Mouse (Mus musculus) cerebellum, adult 2 months (tissue): ENCODE measurements around the gene Slpi. TPM values are rescaled to one million over a fixed set of nuclear protein-coding genes. Genes with fewer than 3 reads are reported as not detected.

Source experiments
- DNase-seq, 2 experiments: peaks; one replicate each; pipeline ENCODE4 v3.0.0; 2021
- H3K27ac ChIP-seq: fragments of 200-500 bp; 2 replicates; pipeline ENCODE4 v1.5.1; 2012; ENCODE audit warnings: low read length, control low read depth, inconsistent platforms; ENCODE audit not compliant: insufficient read depth
- H3K27me3 ChIP-seq: fragments of 200-500 bp; 2 replicates; pipeline ENCODE4 v1.6.1; 2012; ENCODE audit warnings: inconsistent platforms, mild to moderate bottlenecking, low read length, moderate library complexity; ENCODE audit not compliant: control insufficient read depth, insufficient read depth
- H3K4me1 ChIP-seq: fragments of 200-500 bp; 2 replicates; pipeline ENCODE4 v1.6.1; 2011; ENCODE audit warnings: low read length; ENCODE audit not compliant: control insufficient read depth, insufficient read depth
- H3K4me3 ChIP-seq: fragments of 200-500 bp; replicated peaks from 2 replicates; pipeline ENCODE3; 2011; ENCODE audit warnings: mild to moderate bottlenecking, low read depth, low read length, control low read depth; ENCODE audit not compliant: insufficient read depth
- CTCF ChIP-seq: fragments of 200-500 bp; IDR thresholded peaks from 2 replicates; pipeline ENCODE4 v1.5.1; 2011; ENCODE audit warnings: low read depth, mild to moderate bottlenecking, control low read depth, low read length, moderate library complexity, borderline replicate concordance; ENCODE audit not compliant: insufficient read depth
- POLR2A ChIP-seq: fragments of 200-500 bp; IDR thresholded peaks from 2 replicates; pipeline ENCODE4 v1.6.1; 2011; ENCODE audit warnings: low read length, control low read depth, borderline replicate concordance; ENCODE audit not compliant: insufficient read depth
- WGBS: fragments of 180-500 bp; shearing (Covaris S2); methylation state at CpG from one replicate; pipeline ENCODE4 v1.1.7; 2018; 5-methylcytosine and 5-hydroxymethylcytosine counted together
- polyA plus RNA-seq: library from polyadenylated mRNA; depleted of rRNA; stranded (reverse); fragments of >200 nt; gene quantifications from 2 replicates; pipeline ENCODE4 v1.2.3, GENCODE M21; 2012; rRNA removed

Gene Slpi
- 0.80 TPM in 1 of 2 replicates, not detected in the other for polyA plus RNA-seq

GRCm38 (mm10) chr2:164389020-164389419, at the start of gene Slpi:
Gene Slpi (minus strand): TSS chr2:164389095.
- peak within 1 kb of the TSS; percentile 70 for H3K4me3 ChIP-seq
- TF ChIP-seq CTCF (no peak), POLR2A (no peak)
- no peak within 1 kb of the TSS for H3K27ac ChIP-seq
- peak; percentile 23 to 27 for DNase-seq
- H3K27me3 ChIP-seq: no peaks in the 10 kb centered on the region
- 2% methylated on average over 17 of the region's 17 CpGs for WGBS
- no peaks in the 10 kb centered on the region for H3K4me1 ChIP-seq

DNA sequence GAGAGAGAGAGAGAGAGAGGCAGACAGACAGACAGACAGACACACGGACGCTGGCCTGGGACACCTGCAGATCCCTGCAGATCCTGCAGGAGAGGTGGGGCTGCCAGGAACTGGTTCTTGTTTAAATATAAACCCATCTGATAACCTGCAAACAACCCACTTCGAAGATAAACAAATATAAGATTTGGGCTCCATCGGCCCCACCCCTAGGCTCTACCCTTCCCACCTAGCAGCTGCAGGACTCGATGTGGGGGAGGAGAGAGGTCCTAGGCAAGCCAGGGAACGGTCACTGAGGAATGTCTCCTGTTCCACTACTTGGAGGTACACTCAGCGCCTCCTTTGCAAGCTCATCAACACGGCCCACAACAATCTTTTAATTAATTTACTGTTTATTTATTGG, 49.4 kb upstream of the Slpi start:
- peak overlapping the region; percentile 41 for H3K27ac ChIP-seq
- TF ChIP-seq POLR2A (no peak), CTCF (no peak)
- WGBS: 75% methylated on average over 8 of the region's 8 CpGs

DNA sequence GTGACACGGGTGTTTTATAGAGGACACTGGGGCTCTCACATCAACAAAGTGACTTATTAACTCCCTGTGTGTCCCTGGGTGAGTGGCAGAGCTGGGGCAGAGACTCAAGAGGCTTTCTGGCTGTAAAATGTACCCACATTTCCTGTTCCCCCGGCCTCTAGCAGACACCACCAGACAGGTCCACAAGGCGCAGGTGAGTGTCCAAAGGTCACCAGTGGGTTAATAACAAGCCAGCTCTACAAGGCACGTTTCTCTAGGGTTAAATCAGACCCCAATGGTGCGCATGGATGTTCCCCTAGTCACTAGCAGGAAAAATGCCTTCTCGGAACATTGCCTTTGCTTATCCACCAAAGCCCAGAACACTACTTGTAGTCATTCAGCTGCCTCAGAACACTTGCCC, 48.8 kb upstream of the Slpi start:
- Histone ChIP-seq H3K4me1 (no peaks in the 10 kb centered on the region), H3K27me3 (no peaks in the 10 kb centered on the region), H3K27ac (peak overlapping the region; percentile 41; the same call in 1 of the 2 replicates), H3K4me3 (peak overlapping the region; percentile 16)
- TF ChIP-seq POLR2A (no peak), CTCF (no peak)
- no peak for DNase-seq
- 74% methylated on average over 6 of the region's 6 CpGs for WGBS

More for the DNA sequence above, 49.4 kb upstream of the Slpi start:
- no peak overlapping the region for H3K4me3 ChIP-seq
- DNase-seq: no peak
- H3K4me1 ChIP-seq: no peaks in the 10 kb centered on the region
- H3K27me3 ChIP-seq: no peaks in the 10 kb centered on the region

DNA sequence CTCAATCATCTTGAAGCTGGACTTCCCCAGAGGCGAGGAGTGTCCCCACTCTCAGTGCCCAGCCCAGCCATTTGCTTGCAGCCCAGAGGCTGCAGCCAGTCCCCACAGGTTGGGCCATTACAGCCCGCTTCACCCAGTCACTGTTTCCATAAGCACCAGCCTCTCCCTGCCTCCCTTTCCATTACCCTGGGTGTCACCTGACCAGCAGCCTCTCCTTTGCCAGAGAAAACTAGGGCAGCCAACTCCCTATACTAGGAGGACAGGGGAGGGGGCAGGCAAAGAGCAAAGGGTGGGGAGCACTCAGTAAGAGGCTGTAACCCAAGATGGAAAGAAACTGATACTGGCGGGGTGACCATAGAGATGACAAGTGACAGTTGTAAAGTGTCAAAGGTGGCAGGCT, 48.1 kb upstream of the Slpi start:
- no peak overlapping the region for H3K4me3 ChIP-seq
- no peaks in the 10 kb centered on the region for H3K27me3 ChIP-seq
- TF ChIP-seq POLR2A: no peak
- TF ChIP-seq CTCF: no peak
- 55% methylated on average over 3 of the region's 3 CpGs for WGBS
- H3K4me1 ChIP-seq: no peaks in the 10 kb centered on the region
- H3K27ac ChIP-seq: peak overlapping the region; percentile 17; the same call in 1 of the 2 replicates
- no peak for DNase-seq

- H3K27me3 ChIP-seq: no peaks in the 10 kb centered on the region
- H3K4me3 ChIP-seq: no peak overlapping the region
- peak overlapping the region; percentile 17; the same call in 1 of the 2 replicates for H3K27ac ChIP-seq
- peak in 1 of 2 experiments; percentile 33 for DNase-seq
- WGBS: 26% methylated on average over 8 of the region's 8 CpGs
- H3K4me1 ChIP-seq: no peaks in the 10 kb centered on the region
- TF ChIP-seq POLR2A (no peak), CTCF (no peak)
Observed at GRCm38 (mm10) chr2:164436215-164436913, 47.5 kb upstream of the Slpi start.

DNA sequence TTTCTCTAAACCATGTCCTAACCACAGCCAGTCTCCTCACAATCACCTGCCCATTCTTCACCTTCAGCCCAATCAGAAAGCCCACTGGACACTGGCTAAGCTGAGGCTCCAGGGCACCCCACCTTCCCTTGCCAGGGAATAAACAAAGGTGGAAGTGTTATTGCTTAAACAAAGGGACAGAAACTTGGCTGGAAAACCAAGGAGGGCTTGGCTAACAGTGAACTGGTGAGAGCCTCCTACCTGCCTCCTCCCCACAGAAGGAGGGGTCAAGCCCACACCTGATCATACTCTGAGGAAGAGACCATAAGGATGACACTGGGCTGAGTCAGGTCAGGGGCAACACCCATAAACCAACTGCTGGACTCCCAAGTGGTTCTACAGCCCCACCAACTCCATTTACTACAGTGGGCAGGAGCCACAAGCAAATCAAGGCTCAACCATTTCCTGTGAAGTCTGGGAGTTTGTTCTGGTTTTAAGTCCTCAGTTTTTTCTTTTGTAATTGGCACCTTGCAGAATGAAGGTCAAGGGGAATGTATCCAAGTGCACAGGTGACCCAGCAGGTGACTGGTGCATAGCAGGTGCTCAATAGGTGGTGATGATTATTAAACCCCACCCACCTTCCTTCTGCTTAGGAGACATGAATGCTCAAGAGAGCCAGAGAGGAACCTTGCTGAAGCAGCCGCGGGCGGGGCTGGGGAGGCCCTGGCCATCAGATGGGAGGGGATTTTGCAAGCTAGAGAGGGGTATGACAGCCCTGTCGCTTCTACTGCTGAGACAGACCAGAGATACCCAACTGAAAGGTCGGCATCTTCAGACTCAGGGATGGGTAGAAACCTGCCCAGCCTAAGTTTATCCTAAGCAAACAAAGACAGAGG, 46.6 kb upstream of the Slpi start:
- H3K27ac ChIP-seq: no peak overlapping the region

DNA sequence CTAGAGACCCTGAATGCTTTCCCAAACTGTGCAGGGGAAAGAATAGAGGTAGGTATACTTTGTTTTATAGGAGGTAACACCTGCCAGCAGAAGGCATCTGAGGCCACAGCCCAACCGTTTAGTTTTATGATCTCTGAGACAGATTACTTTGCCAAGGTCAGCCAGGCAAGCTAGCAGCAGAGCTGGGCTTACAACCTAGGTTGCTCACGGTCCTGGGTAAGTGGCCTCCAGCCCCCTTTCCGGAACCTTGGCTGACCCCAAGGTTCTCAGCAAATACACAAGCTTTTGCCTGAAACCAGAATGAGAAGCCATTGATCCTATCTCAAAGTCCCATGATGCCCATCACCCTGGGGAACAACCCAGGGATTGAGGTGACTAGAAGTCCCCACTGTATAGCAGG, 45.8 kb upstream of the Slpi start:
- H3K27ac ChIP-seq: no peak overlapping the region
- no peak for DNase-seq
- no peaks in the 10 kb centered on the region for H3K27me3 ChIP-seq
- no peaks in the 10 kb centered on the region for H3K4me1 ChIP-seq
- no peak for TF ChIP-seq POLR2A
- TF ChIP-seq CTCF: no peak
- H3K4me3 ChIP-seq: no peak overlapping the region
- 79% methylated on average over 3 of the region's 3 CpGs for WGBS

More for the DNA sequence above, 46.6 kb upstream of the Slpi start:
- 56% methylated on average over 5 of the region's 5 CpGs for WGBS
- Histone ChIP-seq H3K4me1 (no peaks in the 10 kb centered on the region), H3K27me3 (no peaks in the 10 kb centered on the region), H3K4me3 (no peak overlapping the region)
- DNase-seq: no peak
- TF ChIP-seq POLR2A (no peak), CTCF (no peak)

- WGBS: 86% methylated on average over 9 of the region's 9 CpGs
- H3K27me3 ChIP-seq: no peaks in the 10 kb centered on the region
- no peak overlapping the region for H3K27ac ChIP-seq
- TF ChIP-seq CTCF: no peak
- no peak for TF ChIP-seq POLR2A
- DNase-seq: no peak
- no peaks in the 10 kb centered on the region for H3K4me1 ChIP-seq
- no peak overlapping the region for H3K4me3 ChIP-seq
Observed at GRCm38 (mm10) chr2:164433278-164433895, 44.5 kb upstream of the Slpi start.
